Mouse (Mus musculus) layer of hippocampus, adult 9-10 months (tissue): ENCODE data around the gene Sgip1.

Source experiments
- DNase-seq: peaks from one replicate; pipeline ENCODE4 v3.0.0; 2022; ENCODE audit warnings: low spot score

The Sgip1 gene

DNA sequence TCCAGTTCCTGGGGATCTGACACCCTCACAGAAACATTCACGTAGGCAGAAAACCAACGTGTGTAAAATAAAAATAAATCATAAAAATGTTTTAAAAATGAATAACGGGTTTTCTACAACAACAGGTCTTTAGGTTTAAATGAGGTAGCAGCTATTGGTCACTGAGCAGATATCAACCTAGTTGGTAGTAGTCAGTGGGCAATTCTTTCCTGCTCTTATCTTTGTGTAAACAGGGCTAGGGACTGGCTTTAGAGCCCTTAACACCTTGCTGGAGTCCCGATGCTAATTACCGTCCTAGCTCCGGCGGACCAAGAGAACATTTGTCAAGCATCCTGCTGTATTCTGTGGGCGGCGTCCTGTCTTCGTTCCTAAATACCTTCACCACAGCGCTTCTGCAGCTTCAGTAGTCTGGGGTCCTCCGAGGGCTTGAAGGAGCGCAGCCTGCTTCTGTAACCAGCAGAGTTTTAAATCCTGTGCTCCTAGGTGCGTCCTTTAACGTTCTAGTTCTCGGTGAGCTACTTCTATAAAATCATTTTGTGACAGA is 236.8 kb downstream of the Sgip1 start:
- DNase-seq, result no peak

DNA sequence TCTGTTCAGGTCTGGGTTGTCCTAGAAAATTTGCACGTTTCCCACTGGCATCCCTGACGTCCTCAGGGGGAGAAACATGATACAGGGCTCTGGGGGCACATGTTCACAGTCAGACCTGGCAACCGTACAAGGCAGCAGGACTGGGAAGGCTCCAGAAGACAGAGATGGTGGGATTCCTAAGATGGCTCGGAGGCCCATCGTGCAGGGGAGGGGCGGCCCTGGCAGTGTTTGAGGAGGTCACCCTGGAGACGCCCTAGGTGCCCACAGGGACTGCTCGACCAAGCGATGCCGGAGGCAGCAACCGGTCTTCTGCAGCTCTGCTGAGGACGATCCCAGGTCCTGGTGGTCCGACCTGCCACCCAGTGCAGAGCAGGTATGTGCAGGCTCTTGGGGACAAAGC is 237.3 kb downstream of the Sgip1 start, which contains the start of gene Tctex1d1:
Gene Tctex1d1 (plus strand): TSS at position 167 of the 400 bp plus-strand sequence.
- DNase-seq, result no peak

GRCm38 (mm10) chr4:102979385-102979784 is 238.3 kb downstream of the Sgip1 start:
- DNase-seq, result no peak

GRCm38 (mm10) chr4:102981709-102982108 is 240.6 kb downstream of the Sgip1 start:
- DNase-seq, result no peak

DNA sequence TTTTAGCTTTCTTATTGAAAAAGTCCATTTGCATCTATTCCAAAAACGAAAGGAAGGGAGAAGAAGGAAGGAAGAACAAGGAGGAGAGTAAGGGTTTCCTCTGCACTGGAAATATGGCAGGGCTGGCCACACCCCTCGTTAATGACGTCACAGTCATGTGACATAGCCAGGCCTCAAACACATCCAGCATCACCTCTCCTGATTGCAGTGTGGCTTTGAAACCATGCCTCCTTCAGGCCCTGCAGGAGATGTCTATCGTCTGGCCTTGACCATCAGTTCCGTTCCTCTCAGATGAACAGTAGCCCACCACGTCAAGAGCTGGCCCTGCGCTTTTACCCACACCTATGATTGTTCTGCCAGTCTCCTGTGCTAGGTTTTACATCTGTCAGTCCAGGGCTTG is 245.1 kb downstream of the Sgip1 start:
- no peak for DNase-seq

GRCm38 (mm10) chr4:102986917-102987316 is 245.8 kb downstream of the Sgip1 start:
- peak; percentile 50 for DNase-seq

GRCm38 (mm10) chr4:102987325-102987724 is 246.2 kb downstream of the Sgip1 start:
- DNase-seq, result no peak

DNA sequence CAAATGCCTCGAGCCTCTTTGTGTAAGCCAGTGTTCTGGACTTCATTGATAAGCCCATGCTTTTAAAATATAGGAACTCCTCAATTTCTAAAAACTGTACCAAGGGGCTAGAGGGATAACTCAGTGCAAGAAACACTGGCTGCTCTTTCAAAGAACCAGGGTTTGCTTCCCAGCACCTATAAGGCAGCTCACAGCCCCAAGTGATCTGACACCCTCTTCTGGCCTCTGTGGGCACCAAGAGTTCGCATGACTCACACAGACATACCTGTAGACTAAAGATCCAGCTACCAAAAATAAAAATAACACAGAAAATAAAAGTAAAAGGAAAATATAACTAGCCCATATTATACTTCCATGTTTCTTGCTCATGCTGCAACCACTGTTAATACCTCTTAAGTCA is 246.7 kb downstream of the Sgip1 start:
- no peak for DNase-seq

DNA sequence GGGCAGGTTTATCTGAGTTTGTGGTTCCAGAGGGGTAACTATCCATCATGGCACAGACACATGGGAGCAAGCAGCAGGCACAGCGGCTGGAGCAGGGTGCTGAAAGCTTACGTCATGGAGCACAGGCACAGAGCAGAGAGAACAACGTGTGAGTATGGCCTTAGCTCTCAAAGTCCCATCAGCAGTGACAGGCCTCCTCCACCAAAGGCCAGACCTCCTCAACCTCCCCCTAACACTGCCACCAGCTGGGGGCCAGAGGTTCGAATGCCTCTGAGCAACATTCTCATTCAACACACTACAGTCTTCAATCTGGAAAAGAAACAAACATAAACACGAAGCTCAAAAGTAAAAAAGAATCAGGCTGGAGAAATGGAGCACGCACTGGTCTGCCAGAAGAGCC is 247.4 kb downstream of the Sgip1 start:
- DNase-seq, result no peak

GRCm38 (mm10) chr4:102989391-102989790 is 248.3 kb downstream of the Sgip1 start:
- no peak for DNase-seq

- no peak for DNase-seq
Observed at GRCm38 (mm10) chr4:102990016-102990415, 248.9 kb downstream of the Sgip1 start.

DNA sequence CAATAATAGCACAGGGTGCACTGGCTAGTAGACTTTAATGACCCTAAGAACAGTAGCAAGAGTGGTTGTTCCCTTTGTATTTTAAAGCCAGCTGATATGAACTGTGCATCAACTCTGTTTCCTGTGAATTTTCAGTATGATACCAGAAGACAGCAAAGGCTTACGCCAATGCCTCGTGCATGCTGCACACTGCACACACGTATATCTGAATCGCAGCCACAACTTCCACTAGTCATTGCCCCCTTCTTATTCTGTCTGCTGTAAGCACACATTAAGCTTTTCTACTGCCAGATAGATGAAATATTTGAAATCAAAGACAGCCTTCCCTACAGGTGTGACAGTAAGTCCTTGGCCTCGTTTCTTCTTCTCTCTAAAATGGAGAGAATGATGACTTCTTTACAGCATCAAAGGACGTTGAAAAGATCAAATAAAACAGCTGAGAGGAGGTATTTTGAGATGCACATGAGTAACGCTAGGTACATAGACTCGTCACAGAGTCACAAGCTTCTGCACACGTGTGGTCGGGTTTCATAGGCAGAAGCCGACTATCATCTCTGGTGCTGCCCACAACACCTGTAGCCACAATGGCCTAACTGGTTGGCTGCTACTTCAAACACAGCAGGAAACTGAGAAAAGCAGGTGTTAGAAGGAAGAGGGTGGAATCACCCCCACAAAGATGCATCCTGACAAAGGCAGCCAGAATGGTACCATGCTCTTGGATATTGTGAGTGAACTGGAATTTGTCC is 249.7 kb downstream of the Sgip1 start:
- DNase-seq, result no peak

- DNase-seq, result no peak
Observed at GRCm38 (mm10) chr4:102991685-102992084, 250.6 kb downstream of the Sgip1 start.

- DNase-seq, result no peak
Observed at GRCm38 (mm10) chr4:103004681-103005080, 263.6 kb downstream of the Sgip1 start.

DNA sequence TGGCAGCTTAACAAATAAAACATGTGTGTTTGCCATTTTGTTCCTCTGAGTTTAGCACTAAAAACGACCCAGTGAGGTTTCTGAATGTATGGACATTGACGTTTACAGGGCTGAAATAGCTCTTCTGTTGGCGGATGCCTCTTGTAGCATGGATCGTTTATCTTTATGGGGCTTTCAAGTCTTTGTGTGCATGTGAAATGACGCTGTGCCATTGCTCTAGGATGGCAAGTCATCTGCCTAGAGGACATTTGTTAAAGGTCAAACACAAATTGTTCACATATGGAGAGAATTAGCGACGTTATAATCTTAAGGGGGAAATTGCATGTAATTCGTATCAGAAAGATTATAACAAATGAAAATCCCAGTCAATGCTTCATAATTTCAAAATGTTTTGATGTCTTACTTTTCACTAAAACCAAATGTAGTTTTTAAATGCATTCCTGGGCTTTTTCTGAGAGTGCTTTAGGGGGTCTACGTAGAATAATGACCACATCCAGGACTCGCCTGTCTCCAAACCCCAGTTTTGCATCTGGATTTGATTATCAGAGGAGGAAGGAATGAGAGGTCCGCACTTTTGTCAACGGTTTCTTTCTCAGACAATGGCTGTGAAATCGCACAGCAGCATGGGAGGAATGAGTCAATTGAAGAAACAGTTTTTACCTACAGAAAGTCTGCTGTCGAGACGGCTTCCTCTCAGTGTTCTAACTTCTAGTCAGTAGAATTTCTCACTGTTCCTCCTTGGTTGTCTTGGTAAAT is 264.3 kb downstream of the Sgip1 start:
- no peak for DNase-seq

GRCm38 (mm10) chr4:103006266-103006665 is 265.2 kb downstream of the Sgip1 start:
- no peak for DNase-seq

GRCm38 (mm10) chr4:103006943-103007418 is 265.9 kb downstream of the Sgip1 start:
- DNase-seq, result no peak

GRCm38 (mm10) chr4:103010734-103011133 is 269.6 kb downstream of the Sgip1 start:
- no peak for DNase-seq

GRCm38 (mm10) chr4:103011823-103012222 is 270.7 kb downstream of the Sgip1 start:
- no peak for DNase-seq

- no peak for DNase-seq
Observed at GRCm38 (mm10) chr4:103013490-103013889, 272.4 kb downstream of the Sgip1 start.
